Mouse (Mus musculus) frontal cortex, postnatal 14 days (tissue): Measurements from ENCODE around the gene Il11ra1.
"Not testable (repeated sequence)": the region's sequence is repeated elsewhere in the genome, so short reads cannot be mapped to it uniquely, and the experiment has no call there.

Source experiments
- DNase-seq, 2 experiments: peaks; one replicate each; pipeline ENCODE4 v3.0.0; 2022; ENCODE audit warnings: low spot score in 2 of 2

Il11ra1 gene

GRCm38 (mm10) chr4:41781748-41782485 is 82.1 kb downstream of the Il11ra1 start:
- not testable (repeated sequence) for DNase-seq

- DNase-seq: not testable (repeated sequence)
Measured at GRCm38 (mm10) chr4:41782711-41783110, 82.9 kb downstream of the Il11ra1 start.

- DNase-seq: not testable (repeated sequence)
Measured at GRCm38 (mm10) chr4:41783197-41783596, 83.4 kb downstream of the Il11ra1 start.
